Mouse (Mus musculus): ENCODE results near the gene Dnm3. TPM values are rescaled to one million over a fixed set of nuclear protein-coding genes. Genes with fewer than 3 reads are reported as not detected.

The Dnm3 gene
- polyA plus RNA-seq, 1 experiment from 2014 or later, result 1.6 TPM

DNA sequence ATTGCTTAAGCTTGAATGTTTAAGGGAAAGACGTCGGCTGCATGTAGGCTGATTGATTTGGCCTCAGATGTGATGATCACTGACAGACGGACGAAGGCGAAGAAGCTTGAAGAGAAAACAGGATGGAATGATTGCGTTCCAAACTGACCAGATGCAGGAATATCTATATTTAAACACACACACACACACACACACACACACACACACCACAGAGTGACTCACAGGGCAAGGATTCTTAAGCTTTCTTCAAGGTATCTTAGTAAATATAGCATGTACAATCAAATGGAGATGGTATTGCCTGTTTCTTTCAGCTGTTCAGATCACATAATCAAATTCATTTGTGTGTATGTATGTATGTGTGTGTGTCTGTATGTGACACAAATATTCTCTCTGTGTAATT is 425.1 kb downstream of the Dnm3 start:
- Histone ChIP-seq H3K4me1 (ENCODE audit: control insufficient read depth in 2 of 2, insufficient read depth in 2 of 2, low read length in 2 of 2) (no peaks in the 10 kb centered on the region), H3K4me2 (ENCODE audit: low read length) (no peak overlapping the region), H3K9ac (ENCODE audit: low read length) (no peak overlapping the region), H3K9me3 (ENCODE audit: control insufficient read depth, low read length) (no peaks in the 10 kb centered on the region), H3K27me3 (ENCODE audit: control insufficient read depth, insufficient read depth, low read length) (no peaks in the 10 kb centered on the region), H3K36me3 (ENCODE audit: control insufficient read depth, insufficient read depth, low read length) (no peaks in the 10 kb centered on the region), H3K27ac (replicated peaks in 1 of 2; ENCODE audit: control insufficient read depth in 1 of 2, insufficient read depth in 1 of 2, low read depth in 2 of 2, low read length in 2 of 2) (0 out of 4 replicates have a peak overlapping the region, but pooled peaks of 1 of the 2 experiments have one; percentile 56), H3K4me3 (ENCODE audit: control insufficient read depth in 1 of 2, insufficient read depth in 1 of 2, low read depth in 1 of 2, low read length in 2 of 2) (no peak overlapping the region)
- WGBS, result 71% methylated on average over 6 of the region's 6 CpGs
- no peak for ATAC-seq (ENCODE audit: insufficient number of reproducible peaks, insufficient read depth, low FRiP score, low read depth)

GRCm38 (mm10) chr1:162052138-162052537 is 425.7 kb downstream of the Dnm3 start:
- H3K4me3 ChIP-seq (ENCODE audit: control insufficient read depth in 1 of 2, insufficient read depth in 1 of 2, low read depth in 1 of 2, low read length in 2 of 2), result no peak overlapping the region
- H3K27me3 ChIP-seq (ENCODE audit: control insufficient read depth, insufficient read depth, low read length), result no peaks in the 10 kb centered on the region
- H3K4me2 ChIP-seq (ENCODE audit: low read length), result no peak overlapping the region
- no peak for ATAC-seq (ENCODE audit: insufficient number of reproducible peaks, insufficient read depth, low FRiP score, low read depth)
- WGBS, result 78% methylated on average over 7 of the region's 7 CpGs
- H3K4me1 ChIP-seq (ENCODE audit: control insufficient read depth in 2 of 2, insufficient read depth in 2 of 2, low read length in 2 of 2), result no peaks in the 10 kb centered on the region
- H3K36me3 ChIP-seq (ENCODE audit: control insufficient read depth, insufficient read depth, low read length), result no peaks in the 10 kb centered on the region
- no peak overlapping the region for H3K9ac ChIP-seq (ENCODE audit: low read length)
- no peak overlapping the region for H3K27ac ChIP-seq (replicated peaks in 1 of 2; ENCODE audit: control insufficient read depth in 1 of 2, insufficient read depth in 1 of 2, low read depth in 2 of 2, low read length in 2 of 2)
- H3K9me3 ChIP-seq (ENCODE audit: control insufficient read depth, low read length), result no peaks in the 10 kb centered on the region

GRCm38 (mm10) chr1:162051710-162052109 is 426.1 kb downstream of the Dnm3 start:
- Histone ChIP-seq H3K27me3 (ENCODE audit: control insufficient read depth, insufficient read depth, low read length) (no peaks in the 10 kb centered on the region), H3K9ac (ENCODE audit: low read length) (no peak overlapping the region), H3K4me2 (ENCODE audit: low read length) (no peak overlapping the region), H3K9me3 (ENCODE audit: control insufficient read depth, low read length) (no peaks in the 10 kb centered on the region), H3K27ac (replicated peaks in 1 of 2; ENCODE audit: control insufficient read depth in 1 of 2, insufficient read depth in 1 of 2, low read depth in 2 of 2, low read length in 2 of 2) (no peak overlapping the region), H3K4me1 (ENCODE audit: control insufficient read depth in 2 of 2, insufficient read depth in 2 of 2, low read length in 2 of 2) (no peaks in the 10 kb centered on the region), H3K36me3 (ENCODE audit: control insufficient read depth, insufficient read depth, low read length) (no peaks in the 10 kb centered on the region), H3K4me3 (ENCODE audit: control insufficient read depth in 1 of 2, insufficient read depth in 1 of 2, low read depth in 1 of 2, low read length in 2 of 2) (no peak overlapping the region)
- WGBS, result 76% methylated on average over 4 of the region's 4 CpGs
- ATAC-seq (ENCODE audit: insufficient number of reproducible peaks, insufficient read depth, low FRiP score, low read depth), result no peak

- 76% methylated on average over 7 of the region's 7 CpGs for WGBS
- H3K36me3 ChIP-seq (ENCODE audit: control insufficient read depth, insufficient read depth, low read length), result no peaks in the 10 kb centered on the region
- ATAC-seq (ENCODE audit: insufficient number of reproducible peaks, insufficient read depth, low FRiP score, low read depth), result no peak
These were observed 430.2 kb downstream of the Dnm3 start for GRCm38 (mm10) chr1:162047673-162048072.

GRCm38 (mm10) chr1:162043788-162044717 is 433.8 kb downstream of the Dnm3 start:
- no peak overlapping the region for H3K4me3 ChIP-seq (ENCODE audit: control insufficient read depth in 1 of 2, insufficient read depth in 1 of 2, low read depth in 1 of 2, low read length in 2 of 2)
- H3K4me2 ChIP-seq (ENCODE audit: low read length), result no peak overlapping the region
- WGBS, result 53% methylated on average over 8 of the region's 8 CpGs
- H3K4me1 ChIP-seq (ENCODE audit: control insufficient read depth in 2 of 2, insufficient read depth in 2 of 2, low read length in 2 of 2), result peaks cover 5 to 11% of the 10 kb centered on the region in 2 experiments; a peak in 2 of 4 replicates
- no peak overlapping the region for H3K9ac ChIP-seq (ENCODE audit: low read length)
- ATAC-seq (ENCODE audit: insufficient number of reproducible peaks, insufficient read depth, low FRiP score, low read depth), result no peak
- H3K27me3 ChIP-seq (ENCODE audit: control insufficient read depth, insufficient read depth, low read length), result no peaks in the 10 kb centered on the region
- peak overlapping the region; percentile 51 to 86 for H3K27ac ChIP-seq (replicated peaks in 1 of 2; ENCODE audit: control insufficient read depth in 1 of 2, insufficient read depth in 1 of 2, low read depth in 2 of 2, low read length in 2 of 2)
- no peaks in the 10 kb centered on the region for H3K9me3 ChIP-seq (ENCODE audit: control insufficient read depth, low read length)
- H3K36me3 ChIP-seq (ENCODE audit: control insufficient read depth, insufficient read depth, low read length), result no peaks in the 10 kb centered on the region

More at GRCm38 (mm10) chr1:162047673-162048072, 430.2 kb downstream of the Dnm3 start:
- no peak overlapping the region for H3K4me2 ChIP-seq (ENCODE audit: low read length)
- H3K27ac ChIP-seq (replicated peaks in 1 of 2; ENCODE audit: control insufficient read depth in 1 of 2, insufficient read depth in 1 of 2, low read depth in 2 of 2, low read length in 2 of 2), result no peak overlapping the region
- H3K4me3 ChIP-seq (ENCODE audit: control insufficient read depth in 1 of 2, insufficient read depth in 1 of 2, low read depth in 1 of 2, low read length in 2 of 2), result no peak overlapping the region
- H3K27me3 ChIP-seq (ENCODE audit: control insufficient read depth, insufficient read depth, low read length), result no peaks in the 10 kb centered on the region
- no peaks in the 10 kb centered on the region for H3K9me3 ChIP-seq (ENCODE audit: control insufficient read depth, low read length)
- no peak overlapping the region for H3K9ac ChIP-seq (ENCODE audit: low read length)
- H3K4me1 ChIP-seq (ENCODE audit: control insufficient read depth in 2 of 2, insufficient read depth in 2 of 2, low read length in 2 of 2), result peaks cover 0 to 3% of the 10 kb centered on the region in 2 experiments; a peak in 2 of 4 replicates

GRCm38 (mm10) chr1:162043216-162043615 is 434.6 kb downstream of the Dnm3 start:
- no peak overlapping the region for H3K4me2 ChIP-seq (ENCODE audit: low read length)
- no peaks in the 10 kb centered on the region for H3K9me3 ChIP-seq (ENCODE audit: control insufficient read depth, low read length)
- H3K27me3 ChIP-seq (ENCODE audit: control insufficient read depth, insufficient read depth, low read length), result no peaks in the 10 kb centered on the region
- H3K36me3 ChIP-seq (ENCODE audit: control insufficient read depth, insufficient read depth, low read length), result no peaks in the 10 kb centered on the region
- 68% methylated on average over 1 of the region's 1 CpGs for WGBS
- no peak overlapping the region for H3K9ac ChIP-seq (ENCODE audit: low read length)
- peak overlapping the region in 1 of 2 experiments; percentile 51; a peak in 1 of 4 replicates for H3K27ac ChIP-seq (replicated peaks in 1 of 2; ENCODE audit: control insufficient read depth in 1 of 2, insufficient read depth in 1 of 2, low read depth in 2 of 2, low read length in 2 of 2)
- H3K4me1 ChIP-seq (ENCODE audit: control insufficient read depth in 2 of 2, insufficient read depth in 2 of 2, low read length in 2 of 2), result peaks cover 9 to 14% of the 10 kb centered on the region in 2 experiments
- no peak overlapping the region for H3K4me3 ChIP-seq (ENCODE audit: control insufficient read depth in 1 of 2, insufficient read depth in 1 of 2, low read depth in 1 of 2, low read length in 2 of 2)
- ATAC-seq (ENCODE audit: insufficient number of reproducible peaks, insufficient read depth, low FRiP score, low read depth), result no peak

GRCm38 (mm10) chr1:162042384-162042783 is 435.4 kb downstream of the Dnm3 start:
- Histone ChIP-seq H3K27me3 (ENCODE audit: control insufficient read depth, insufficient read depth, low read length) (no peaks in the 10 kb centered on the region), H3K36me3 (ENCODE audit: control insufficient read depth, insufficient read depth, low read length) (no peaks in the 10 kb centered on the region), H3K4me2 (ENCODE audit: low read length) (no peak overlapping the region), H3K27ac (replicated peaks in 1 of 2; ENCODE audit: control insufficient read depth in 1 of 2, insufficient read depth in 1 of 2, low read depth in 2 of 2, low read length in 2 of 2) (no peak overlapping the region), H3K9me3 (ENCODE audit: control insufficient read depth, low read length) (no peaks in the 10 kb centered on the region), H3K9ac (ENCODE audit: low read length) (no peak overlapping the region), H3K4me1 (ENCODE audit: control insufficient read depth in 2 of 2, insufficient read depth in 2 of 2, low read length in 2 of 2) (peaks cover 15 to 18% of the 10 kb centered on the region in 2 experiments), H3K4me3 (ENCODE audit: control insufficient read depth in 1 of 2, insufficient read depth in 1 of 2, low read depth in 1 of 2, low read length in 2 of 2) (no peak overlapping the region)
- ATAC-seq (ENCODE audit: insufficient number of reproducible peaks, insufficient read depth, low FRiP score, low read depth), result no peak
- WGBS, result 75% methylated on average over 5 of the region's 5 CpGs
